Mouse (Mus musculus): ENCODE data around the gene Smg9. TPM values are rescaled to one million over a fixed set of nuclear protein-coding genes. Genes with fewer than 3 reads are reported as not detected.

Smg9 gene
- polyA plus RNA-seq (2012; rRNA removed) = 20.6 and 22.2 TPM in 2 replicates
- 11.2 and 11.8 TPM in 2 replicates for polyA plus RNA-seq (2014; fragmentation: Nextera tagmentation; extraction: Ambion mirVana)

DNA sequence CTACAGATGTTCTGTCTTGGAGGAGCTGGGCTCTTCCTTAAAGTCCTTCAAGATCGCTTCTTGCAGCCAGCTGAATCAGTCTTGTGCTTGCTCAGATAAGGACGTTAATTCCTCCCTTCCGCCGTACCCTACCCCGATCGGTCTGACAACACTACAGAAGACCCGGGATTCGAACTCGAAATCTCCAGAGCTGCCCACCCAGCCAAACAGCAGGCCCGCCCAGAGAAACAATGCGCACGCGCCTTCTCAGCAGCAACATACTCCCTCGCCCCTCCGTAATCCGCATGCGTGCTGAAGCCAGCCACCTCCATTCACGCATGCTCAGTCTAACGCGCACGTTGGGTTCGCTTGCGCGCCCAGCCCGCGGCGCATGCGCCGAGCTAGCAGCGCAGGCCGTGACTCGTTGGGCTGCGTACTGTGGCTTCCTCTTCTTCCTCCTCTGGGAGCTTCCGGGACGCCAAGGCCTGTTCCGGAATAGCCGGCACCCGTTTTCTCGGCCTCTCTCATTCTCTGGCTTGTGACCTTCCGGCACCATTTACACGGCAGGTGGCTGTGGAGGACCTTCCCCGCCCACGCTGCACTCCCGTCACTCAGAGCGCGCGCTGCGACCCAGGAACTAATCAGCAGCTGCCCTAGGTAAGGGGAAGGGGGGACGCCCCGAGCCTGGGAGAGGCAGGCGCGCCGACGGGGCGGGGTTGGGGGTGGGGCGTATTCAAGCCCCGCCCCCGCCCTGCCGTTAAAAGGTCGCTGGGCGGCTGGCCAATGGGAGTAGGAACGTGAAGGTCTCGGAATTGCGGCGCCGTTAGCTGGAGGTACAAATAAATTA lies at the start of gene Smg9:
TSS of gene Smg9 (plus strand) at position 364 of the 826 bp plus-strand sequence.
- TF ChIP-seq EP300 (IDR thresholded peaks at IDR 0.05; ENCODE audit: low read depth) (no peak), CTCF (IDR thresholded peaks at IDR 0.05; ENCODE audit: low read depth) (no peak)
- H3K27ac ChIP-seq = peak within 1 kb of the TSS; percentile 92
- no peaks in the 10 kb centered on the region; the same call in 1 of the 2 replicates for H3K36me3 ChIP-seq (replicated peaks; ENCODE audit: control insufficient read depth, insufficient read depth, low read depth)
- ATAC-seq (ENCODE audit: insufficient read depth) = peak; percentile 87
- H3K4me1 ChIP-seq (replicated peaks; ENCODE audit: control insufficient read depth in 2 of 2, insufficient read depth in 2 of 2, low read length in 1 of 2) = peaks cover 37 to 47% of the 10 kb centered on the region in 2 experiments
- H3K9ac ChIP-seq (replicated peaks) = peak within 1 kb of the TSS; percentile 80
- no peaks in the 10 kb centered on the region for H3K27me3 ChIP-seq (ENCODE audit: control insufficient read depth, insufficient read depth, low read length)
- under 1% methylated on average over 65 of the region's 66 CpGs for WGBS (ENCODE audit: insufficient replicate concordance)
- peak within 1 kb of the TSS; percentile 68 to 74 for H3K4me3 ChIP-seq (ENCODE audit: insufficient read depth in 1 of 2, low read depth in 2 of 2, low read length in 2 of 2)
- H3K4me2 ChIP-seq (ENCODE audit: low read depth) = peak within 1 kb of the TSS; percentile 90
- peak; percentile 96 to 98 (median 97) for DNase-seq (ENCODE audit: low read depth in 3 of 3, low spot score in 3 of 3)
- no peaks in the 10 kb centered on the region for H3K9me3 ChIP-seq (ENCODE audit: control insufficient read depth, low read length)

DNA sequence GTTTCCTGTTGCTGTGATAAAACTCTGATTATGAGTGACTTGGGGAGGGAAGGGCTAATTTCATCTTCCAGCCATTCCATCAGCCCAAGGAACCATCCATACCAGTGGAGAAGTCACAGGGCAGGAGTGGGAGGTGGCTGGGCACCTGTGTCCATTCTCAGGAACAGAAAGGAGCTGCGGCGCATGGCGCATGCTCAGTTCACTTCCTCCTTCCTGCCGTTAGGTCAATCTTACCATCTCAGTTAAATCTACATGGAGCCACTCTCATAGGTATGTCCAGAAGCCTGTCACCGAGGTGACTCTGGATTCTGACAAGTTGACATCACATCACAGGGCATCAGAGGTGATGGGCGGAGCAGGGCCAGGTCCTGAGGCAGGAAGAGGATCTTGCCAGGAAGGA lies 43.8 kb upstream of the Smg9 start:
- Histone ChIP-seq H3K9ac (replicated peaks) (no peak overlapping the region), H3K27ac (no peak overlapping the region), H3K4me2 (ENCODE audit: low read depth) (no peak overlapping the region), H3K36me3 (replicated peaks; ENCODE audit: control insufficient read depth, insufficient read depth, low read depth) (no peaks in the 10 kb centered on the region), H3K27me3 (ENCODE audit: control insufficient read depth, insufficient read depth, low read length) (no peaks in the 10 kb centered on the region), H3K4me3 (ENCODE audit: insufficient read depth in 1 of 2, low read depth in 2 of 2, low read length in 2 of 2) (no peak overlapping the region), H3K4me1 (replicated peaks; ENCODE audit: control insufficient read depth in 2 of 2, insufficient read depth in 2 of 2, low read length in 1 of 2) (no peaks in the 10 kb centered on the region), H3K9me3 (ENCODE audit: control insufficient read depth, low read length) (no peaks in the 10 kb centered on the region)
- DNase-seq (ENCODE audit: low read depth in 3 of 3, low spot score in 3 of 3) (no peak), ATAC-seq (ENCODE audit: insufficient read depth) (no peak)
- TF ChIP-seq EP300 (IDR thresholded peaks at IDR 0.05; ENCODE audit: low read depth) = no peak
- TF ChIP-seq CTCF (IDR thresholded peaks at IDR 0.05; ENCODE audit: low read depth) = no peak
- WGBS (ENCODE audit: insufficient replicate concordance) = 71% methylated on average over 6 of the region's 6 CpGs

DNA sequence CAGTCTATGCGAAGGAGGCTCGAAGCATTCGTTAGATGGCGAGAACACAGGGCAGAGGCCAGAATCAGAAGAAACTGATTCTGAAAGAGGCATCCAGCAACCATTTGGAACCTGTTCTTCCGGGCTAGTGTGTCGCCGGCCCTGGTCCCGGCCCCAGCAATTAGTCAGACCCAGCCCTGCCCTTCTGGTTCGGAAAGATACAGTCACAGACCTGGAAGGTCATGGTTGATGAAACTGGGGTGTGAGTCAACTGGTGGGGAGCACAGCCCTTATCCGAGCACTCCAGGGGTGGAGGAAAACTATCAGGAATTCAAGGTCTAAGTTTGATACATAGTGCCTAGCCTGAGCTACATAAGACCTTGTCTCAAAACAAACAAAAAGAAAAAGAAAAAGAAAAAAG lies 43.3 kb upstream of the Smg9 start:
- Histone ChIP-seq H3K36me3 (replicated peaks; ENCODE audit: control insufficient read depth, insufficient read depth, low read depth) (no peaks in the 10 kb centered on the region), H3K4me2 (ENCODE audit: low read depth) (no peak overlapping the region), H3K9ac (replicated peaks) (no peak overlapping the region), H3K4me1 (replicated peaks; ENCODE audit: control insufficient read depth in 2 of 2, insufficient read depth in 2 of 2, low read length in 1 of 2) (no peaks in the 10 kb centered on the region), H3K27me3 (ENCODE audit: control insufficient read depth, insufficient read depth, low read length) (no peaks in the 10 kb centered on the region), H3K9me3 (ENCODE audit: control insufficient read depth, low read length) (no peaks in the 10 kb centered on the region), H3K4me3 (ENCODE audit: insufficient read depth in 1 of 2, low read depth in 2 of 2, low read length in 2 of 2) (no peak overlapping the region), H3K27ac (no peak overlapping the region)
- no peak for TF ChIP-seq EP300 (IDR thresholded peaks at IDR 0.05; ENCODE audit: low read depth)
- no peak for TF ChIP-seq CTCF (IDR thresholded peaks at IDR 0.05; ENCODE audit: low read depth)
- 62% methylated on average over 10 of the region's 10 CpGs for WGBS (ENCODE audit: insufficient replicate concordance)
- DNase-seq (ENCODE audit: low read depth in 3 of 3, low spot score in 3 of 3) = no peak
- no peak for ATAC-seq (ENCODE audit: insufficient read depth)

DNA sequence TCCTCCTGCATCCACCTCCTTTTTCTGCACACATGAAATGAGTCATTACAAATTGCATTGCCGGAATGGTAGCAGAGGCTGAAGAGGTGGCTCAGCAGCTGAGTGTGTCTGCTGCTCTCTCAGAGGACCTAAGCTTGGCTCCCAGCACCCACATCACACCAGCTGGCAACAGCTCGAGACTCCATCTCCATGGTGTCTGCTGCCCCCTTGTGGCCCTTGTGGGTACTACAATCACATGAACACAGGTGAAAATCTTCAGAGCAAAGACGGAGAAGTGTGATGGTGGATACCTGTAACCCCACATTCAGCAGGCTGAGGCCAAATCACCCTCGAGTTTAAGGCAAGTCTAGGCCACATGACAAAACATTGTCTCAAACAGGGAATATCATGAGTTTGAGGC lies 41.5 kb upstream of the Smg9 start:
- H3K27me3 ChIP-seq (ENCODE audit: control insufficient read depth, insufficient read depth, low read length) = no peaks in the 10 kb centered on the region
- H3K9me3 ChIP-seq (ENCODE audit: control insufficient read depth, low read length) = no peaks in the 10 kb centered on the region
- WGBS (ENCODE audit: insufficient replicate concordance) = 39% methylated on average over 4 of the region's 4 CpGs
- no peak overlapping the region for H3K4me3 ChIP-seq (ENCODE audit: insufficient read depth in 1 of 2, low read depth in 2 of 2, low read length in 2 of 2)
- H3K4me1 ChIP-seq (replicated peaks; ENCODE audit: control insufficient read depth in 2 of 2, insufficient read depth in 2 of 2, low read length in 1 of 2) = no peaks in the 10 kb centered on the region
- no peaks in the 10 kb centered on the region for H3K36me3 ChIP-seq (replicated peaks; ENCODE audit: control insufficient read depth, insufficient read depth, low read depth)
- H3K4me2 ChIP-seq (ENCODE audit: low read depth) = no peak overlapping the region
- ATAC-seq (ENCODE audit: insufficient read depth) (no peak), DNase-seq (ENCODE audit: low read depth in 3 of 3, low spot score in 3 of 3) (no peak)
- no peak overlapping the region for H3K9ac ChIP-seq (replicated peaks)
- peak; percentile 95 for TF ChIP-seq CTCF (IDR thresholded peaks at IDR 0.05; ENCODE audit: low read depth)
- TF ChIP-seq EP300 (IDR thresholded peaks at IDR 0.05; ENCODE audit: low read depth) = no peak
- H3K27ac ChIP-seq = no peak overlapping the region

DNA sequence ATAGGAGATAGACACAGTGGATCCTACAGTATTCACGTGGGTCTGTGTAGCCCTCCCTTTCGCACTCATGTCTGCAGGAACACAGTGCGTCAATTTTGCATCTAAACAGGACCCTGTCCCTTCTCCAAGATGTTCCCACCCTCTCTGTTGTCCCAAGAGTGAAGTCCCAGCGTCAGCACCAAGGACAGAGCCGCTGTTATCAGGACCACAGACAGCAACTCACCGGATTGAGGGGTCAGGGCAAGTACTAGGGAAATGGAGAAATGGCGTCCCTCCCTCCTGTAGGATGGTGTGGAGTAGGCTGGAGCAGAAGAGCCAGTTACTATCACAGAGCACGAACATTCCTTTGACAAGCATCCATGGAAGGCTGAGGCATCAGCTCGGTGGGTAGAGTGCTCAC lies 40.1 kb upstream of the Smg9 start:
- Histone ChIP-seq H3K9me3 (ENCODE audit: control insufficient read depth, low read length) (no peaks in the 10 kb centered on the region), H3K36me3 (replicated peaks; ENCODE audit: control insufficient read depth, insufficient read depth, low read depth) (no peaks in the 10 kb centered on the region), H3K4me3 (ENCODE audit: insufficient read depth in 1 of 2, low read depth in 2 of 2, low read length in 2 of 2) (no peak overlapping the region), H3K27ac (no peak overlapping the region), H3K4me2 (ENCODE audit: low read depth) (no peak overlapping the region), H3K4me1 (replicated peaks; ENCODE audit: control insufficient read depth in 2 of 2, insufficient read depth in 2 of 2, low read length in 1 of 2) (peaks cover 0 to 3% of the 10 kb centered on the region in 2 experiments; a peak in 1 of 4 replicates), H3K27me3 (ENCODE audit: control insufficient read depth, insufficient read depth, low read length) (no peaks in the 10 kb centered on the region), H3K9ac (replicated peaks) (no peak overlapping the region)
- DNase-seq (ENCODE audit: low read depth in 3 of 3, low spot score in 3 of 3) = no peak
- WGBS (ENCODE audit: insufficient replicate concordance) = 21% methylated on average over 9 of the region's 9 CpGs
- no peak for ATAC-seq (ENCODE audit: insufficient read depth)
- no peak for TF ChIP-seq CTCF (IDR thresholded peaks at IDR 0.05; ENCODE audit: low read depth)
- TF ChIP-seq EP300 (IDR thresholded peaks at IDR 0.05; ENCODE audit: low read depth) = no peak
